Comparison of ENCODE assay signal across 11 mouse cellular contexts in the genomic region with DNA sequence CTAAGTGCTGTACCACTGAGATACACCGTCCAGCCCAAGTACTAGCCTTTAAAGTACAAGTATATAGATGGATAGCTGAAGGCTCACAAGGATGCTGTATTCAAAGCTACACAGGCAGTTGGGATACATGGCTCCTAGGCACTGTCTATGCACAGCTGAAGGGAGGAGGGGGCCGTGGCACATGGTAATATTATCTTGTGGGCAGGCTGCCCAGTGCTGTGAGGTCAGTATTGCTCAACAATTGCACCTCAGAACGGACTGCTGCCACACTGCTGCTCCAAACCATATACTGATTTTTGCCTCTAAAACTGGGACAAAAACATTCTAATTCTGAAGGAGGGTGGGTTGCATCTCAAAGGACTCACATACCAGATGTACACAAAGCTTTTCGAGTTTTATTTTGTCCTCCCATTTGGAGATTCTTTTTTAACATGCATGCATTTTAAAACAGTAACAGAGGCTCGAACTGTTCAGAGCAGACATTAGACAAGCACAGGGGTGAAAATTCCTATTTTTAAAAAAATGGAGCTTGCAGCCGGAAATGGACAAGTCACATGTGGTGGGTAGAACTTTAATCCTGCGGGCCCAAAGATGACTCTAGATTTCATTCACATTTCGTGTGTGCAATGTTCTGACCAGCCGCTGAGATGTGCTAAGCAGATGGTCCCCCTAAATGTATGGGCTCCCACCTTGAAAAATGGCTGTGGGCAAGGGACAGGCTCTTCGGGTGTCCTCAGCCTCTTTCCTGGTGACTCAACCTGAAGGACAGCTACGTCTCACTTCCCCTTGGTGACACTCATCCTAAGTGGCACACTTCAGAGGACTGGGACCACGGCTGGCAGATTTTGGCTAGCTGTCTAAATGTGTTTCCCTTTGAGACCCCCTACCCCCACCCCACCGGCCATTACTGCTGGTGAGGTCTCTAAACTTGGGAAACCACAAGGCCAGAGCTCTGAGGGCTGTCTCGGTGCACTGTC. TPM values are rescaled to one million over a fixed set of nuclear protein-coding genes. Genes with fewer than 3 reads are reported as not detected.
DNase-seq lines count a peak whose midpoint lies in the region; ATAC-seq lines count a peak whose summit lies in the region.
"Had no signal": no experiment of that assay in that cellular context is flagged by ENCODE, and none has a peak within 500 bp of the region (broad histone marks: within the 10 kb centered on the region; RNA-seq: fewer than 3 reads in every experiment).

No protein-coding gene starts in this region.

- H3K4me2 ChIP-seq in heart, embryonic 13.5 days: no peak overlapping the region
- H3K4me2 ChIP-seq in heart, embryonic 11.5 days: no peak overlapping the region
- H3K4me2 ChIP-seq: limb, embryonic 12.5 days had no signal

- no peak overlapping the region for H3K4me3 ChIP-seq in heart, embryonic 13.5 days
- H3K4me3 ChIP-seq in heart, embryonic 11.5 days (ENCODE audit: low read depth, low read length): no peak overlapping the region
- H3K4me3 ChIP-seq: limb, embryonic 12.5 days had no signal

- H3K4me1 ChIP-seq in heart, embryonic 13.5 days: peaks cover 20% of the 10 kb centered on the region
- H3K4me1 ChIP-seq in heart, embryonic 11.5 days (ENCODE audit: control insufficient read depth, insufficient read depth, low read length): no peaks in the 10 kb centered on the region; the same call in 1 of the 2 replicates
- H3K4me1 ChIP-seq: limb, embryonic 12.5 days had no signal

- DNase-seq in 3T3-L1 (ENCODE audit: low read depth, low spot score): peak; percentile 78
- DNase-seq in adipocyte (ENCODE audit: low spot score): peak; percentile 76
- DNase-seq in heart, postnatal 14 days: peak; percentile 53 to 57
- no peak for DNase-seq in spleen, adult 12 weeks (ENCODE audit: low spot score)
- no peak for DNase-seq in embryo, embryonic 10.5 days (ENCODE audit: low spot score)
- DNase-seq in embryo, embryonic 9.5 days (ENCODE audit: extremely low spot score): no peak
- DNase-seq: kidney, adult 8-10 months; thymus, postnatal 25 days had no signal

- intact Hi-C loops in heart, postnatal 14 days (cut with DNase I): no loop called here

- WGBS in heart, embryonic 13.5 days: 73% methylated on average over 14 of the region's 14 CpGs
- 83% methylated on average over 14 of the region's 14 CpGs for WGBS in heart, embryonic 11.5 days (ENCODE audit: insufficient replicate concordance)

- H3K9ac ChIP-seq in heart, embryonic 13.5 days: no peak overlapping the region
- no peak overlapping the region for H3K9ac ChIP-seq in heart, embryonic 11.5 days (ENCODE audit: low read depth, low read length)
- H3K9ac ChIP-seq: limb, embryonic 12.5 days had no signal

- no peaks in the 10 kb centered on the region for H3K9me3 ChIP-seq in heart, embryonic 13.5 days
- no peaks in the 10 kb centered on the region for H3K9me3 ChIP-seq in heart, embryonic 11.5 days (replicated peaks; ENCODE audit: control insufficient read depth, low read length)
- H3K9me3 ChIP-seq: limb, embryonic 12.5 days had no signal

- H3K27me3 ChIP-seq in heart, embryonic 13.5 days (replicated peaks): no peaks in the 10 kb centered on the region
- no peaks in the 10 kb centered on the region for H3K27me3 ChIP-seq in heart, embryonic 11.5 days (ENCODE audit: control insufficient read depth, insufficient read depth, low read length)
- H3K27me3 ChIP-seq: limb, embryonic 12.5 days had no signal

- H3K27ac ChIP-seq in heart, embryonic 13.5 days (replicated peaks): peak overlapping the region; percentile 24; the same call in 1 of the 2 replicates
- no peak overlapping the region for H3K27ac ChIP-seq in heart, embryonic 11.5 days (ENCODE audit: low read depth, low read length)
- H3K27ac ChIP-seq: limb, embryonic 12.5 days had no signal

- no peak for ATAC-seq in heart, embryonic 13.5 days (ENCODE audit: extremely low read depth, insufficient number of reproducible peaks, low FRiP score, low TSS enrichment)
- ATAC-seq in heart, embryonic 11.5 days (replicated peaks; ENCODE audit: insufficient number of reproducible peaks, low FRiP score, low TSS enrichment): no peak

- peaks cover 85% of the 10 kb centered on the region for H3K36me3 ChIP-seq in heart, embryonic 13.5 days
- peaks cover 31% of the 10 kb centered on the region for H3K36me3 ChIP-seq in heart, embryonic 11.5 days (ENCODE audit: control insufficient read depth, insufficient read depth, low read length)

RNA-seq across cellular contexts. Expression of a gene that starts 11.9 kb away (rescaled TPM):
- 371 and 445 TPM in 2 replicates for polyA plus RNA-seq in heart, embryonic 13.5 days (2015; fragmentation: Nextera tagmentation; extraction: Ambion mirVana)
- polyA plus RNA-seq in heart, embryonic 11.5 days (2014; fragmentation: Nextera tagmentation; extraction: Ambion mirVana): 416 and 447 TPM in 2 replicates
- 100 to 1,000 TPM; 161 to 169 TPM for total RNA-seq in heart, postnatal 14 days (2021)

RNA-seq across cellular contexts. Expression of a gene that starts 14.8 kb away (rescaled TPM):
- 10.5 and 11.0 TPM in 2 replicates for polyA plus RNA-seq in heart, embryonic 13.5 days (2015; fragmentation: Nextera tagmentation; extraction: Ambion mirVana)
- 10.3 and 16.4 TPM in 2 replicates for polyA plus RNA-seq in heart, embryonic 11.5 days (2014; fragmentation: Nextera tagmentation; extraction: Ambion mirVana)
- 10 to 100 TPM; 11.1 to 12.9 TPM for total RNA-seq in heart, postnatal 14 days (2021)

RNA-seq across cellular contexts. Expression of a gene that starts 29.4 kb away (rescaled TPM):
- 0.90 and 1.0 TPM in 2 replicates for polyA plus RNA-seq in heart, embryonic 13.5 days (2015; fragmentation: Nextera tagmentation; extraction: Ambion mirVana)
- polyA plus RNA-seq in heart, embryonic 11.5 days (2014; fragmentation: Nextera tagmentation; extraction: Ambion mirVana): 0.70 and 1.2 TPM in 2 replicates
- 10 to 100 TPM; 20.7 to 22.6 TPM for total RNA-seq in heart, postnatal 14 days (2021)

RNA-seq across cellular contexts. Expression of a gene that starts 29.4 kb away (rescaled TPM):
- 44.1 and 53.7 TPM in 2 replicates for polyA plus RNA-seq in heart, embryonic 13.5 days (2015; fragmentation: Nextera tagmentation; extraction: Ambion mirVana)
- 45.8 and 52.3 TPM in 2 replicates for polyA plus RNA-seq in heart, embryonic 11.5 days (2014; fragmentation: Nextera tagmentation; extraction: Ambion mirVana)
- total RNA-seq in heart, postnatal 14 days (2021): 100 to 1,000 TPM; 146 to 147 TPM

RNA-seq across cellular contexts. Expression of a gene that starts 51.3 kb away (rescaled TPM):
- 10.2 and 10.5 TPM in 2 replicates for polyA plus RNA-seq in heart, embryonic 13.5 days (2015; fragmentation: Nextera tagmentation; extraction: Ambion mirVana)
- 9.2 and 9.9 TPM in 2 replicates for polyA plus RNA-seq in heart, embryonic 11.5 days (2014; fragmentation: Nextera tagmentation; extraction: Ambion mirVana)
- 10 to 100 TPM in 1 of 2 experiments, 1 to 10 TPM in 1; 8.9 to 10.6 TPM for total RNA-seq in heart, postnatal 14 days (2021)

Comparison
In these comparisons a context has a peak if more than half of its experiments do, and no peak if none do; other contexts are left out.
1. DNase-seq: peak in 3T3-L1 (single experiment), adipocyte (single experiment) and heart, postnatal 14 days (2 of 2); none in spleen, adult 12 weeks (single experiment), embryo, embryonic 10.5 days (single experiment) and embryo, embryonic 9.5 days (single experiment).